Mouse (Mus musculus) natural killer cell, adult 2 months (primary cell): Measurements from ENCODE around the gene Dars2.

Experiments used
- DNase-seq, 2 experiments: peaks; one replicate each; pipeline ENCODE4 v3.0.0; 2022; ENCODE audit warnings: low spot score in 2 of 2

Dars2 gene

GRCm38 (mm10) chr1:161070352-161071271 is at the start of gene Dars2, which contains the start of gene Cenpl:
Gene Dars2 (minus strand): TSS chr1:161070658.
Gene Cenpl (plus strand): TSS chr1:161070713.
- peak; percentile 86 to 91 for DNase-seq

- no peak for DNase-seq
Measured at GRCm38 (mm10) chr1:161114591-161114990, 44.1 kb upstream of the Dars2 start.

- no peak for DNase-seq
Measured at GRCm38 (mm10) chr1:161109216-161109615, 38.8 kb upstream of the Dars2 start.

- DNase-seq: no peak
Measured at GRCm38 (mm10) chr1:161103842-161104241, 33.4 kb upstream of the Dars2 start.

- no peak for DNase-seq
Measured at GRCm38 (mm10) chr1:161099721-161100405, 29.4 kb upstream of the Dars2 start.

- DNase-seq: no peak
Measured at GRCm38 (mm10) chr1:161077243-161077642, 6.8 kb upstream of the Dars2 start.

GRCm38 (mm10) chr1:161076238-161076637 is 5.8 kb upstream of the Dars2 start:
- DNase-seq: no peak

GRCm38 (mm10) chr1:161071272-161071620 is 788 bp upstream of the Dars2 start:
- peak; percentile 12 to 35 for DNase-seq

- no peak for DNase-seq
Measured at GRCm38 (mm10) chr1:161063351-161063750, 7.1 kb downstream of the Dars2 start.

GRCm38 (mm10) chr1:161057164-161057563 is 13.3 kb downstream of the Dars2 start:
- DNase-seq: no peak

- no peak for DNase-seq
Measured at GRCm38 (mm10) chr1:161046972-161047371, 23.5 kb downstream of the Dars2 start.

GRCm38 (mm10) chr1:161041261-161042020 is 29.0 kb downstream of the Dars2 start:
- DNase-seq: no peak

- no peak for DNase-seq
Measured at GRCm38 (mm10) chr1:161040855-161041254, 29.6 kb downstream of the Dars2 start.

GRCm38 (mm10) chr1:161040426-161040770 is 30.1 kb downstream of the Dars2 start:
- no peak for DNase-seq

GRCm38 (mm10) chr1:161039741-161040425 is 30.6 kb downstream of the Dars2 start:
- DNase-seq: no peak

GRCm38 (mm10) chr1:161038968-161039721 is 31.3 kb downstream of the Dars2 start:
- no peak for DNase-seq

GRCm38 (mm10) chr1:161038004-161038403 is 32.5 kb downstream of the Dars2 start:
- DNase-seq: no peak

- DNase-seq: no peak
Measured at GRCm38 (mm10) chr1:161037599-161037998, 32.9 kb downstream of the Dars2 start.

- DNase-seq: no peak
Measured at GRCm38 (mm10) chr1:161037026-161037425, 33.4 kb downstream of the Dars2 start.

GRCm38 (mm10) chr1:161036411-161036841 is 34.0 kb downstream of the Dars2 start:
- no peak for DNase-seq
